Mouse (Mus musculus) urinary bladder, adult 2 months (tissue): ENCODE measurements at regions not wholly inside any gene's neighbourhood (a gene's known extent, or its start where the extent isn't known, plus 50 kb on each side); places are given as distances from the start of the nearest gene placed in this dataset.

Experiments used
- DNase-seq: peaks from one replicate; pipeline ENCODE4 v3.0.0; 2022; ENCODE audit warnings: low spot score

DNA sequence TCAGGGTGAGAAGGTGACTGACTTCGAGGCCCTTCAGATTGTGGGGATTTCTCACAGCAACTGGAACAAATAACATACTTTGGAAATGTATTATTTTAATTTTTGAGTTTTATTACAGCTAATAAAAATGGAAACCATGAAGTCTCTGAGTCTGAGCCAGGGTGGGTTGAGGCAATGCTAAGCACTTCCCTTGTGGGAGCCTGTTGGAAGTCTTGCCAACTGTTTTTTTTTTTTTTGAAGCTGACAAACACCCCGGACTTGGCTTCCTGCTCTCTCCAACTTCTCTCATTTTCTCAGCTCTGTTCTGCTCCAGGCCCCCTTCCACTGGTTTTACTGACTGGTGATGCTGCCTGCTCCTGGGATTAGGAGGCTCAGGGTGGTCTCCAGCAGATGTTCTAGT, 445.4 kb upstream of the Mki67 start:
- no peak for DNase-seq

DNA sequence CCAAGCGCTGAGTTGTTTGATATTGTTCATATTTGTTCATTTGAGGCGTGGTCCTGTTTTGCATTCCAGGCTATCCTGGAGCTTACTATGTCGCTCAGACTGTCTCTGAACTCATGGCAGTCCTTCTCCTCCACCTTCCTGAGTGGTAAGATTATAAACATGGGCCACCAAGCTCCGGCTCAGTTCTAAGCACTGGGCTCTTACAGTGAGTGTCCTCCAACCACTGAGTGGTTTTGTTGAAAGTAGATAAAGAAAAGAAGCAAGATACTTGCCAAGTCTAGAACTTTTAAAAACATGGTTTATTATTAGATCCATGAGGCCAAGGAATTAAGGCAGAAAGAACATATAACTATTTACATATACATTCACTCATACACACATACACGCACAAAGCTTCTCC, 448.7 kb upstream of the Mki67 start:
- no peak for DNase-seq

- no peak for DNase-seq
Measured at GRCm38 (mm10) chr7:136169261-136169660, 453.1 kb upstream of the Mki67 start.

GRCm38 (mm10) chr7:136176373-136176772, 460.2 kb upstream of the Mki67 start:
- DNase-seq, result no peak

DNA sequence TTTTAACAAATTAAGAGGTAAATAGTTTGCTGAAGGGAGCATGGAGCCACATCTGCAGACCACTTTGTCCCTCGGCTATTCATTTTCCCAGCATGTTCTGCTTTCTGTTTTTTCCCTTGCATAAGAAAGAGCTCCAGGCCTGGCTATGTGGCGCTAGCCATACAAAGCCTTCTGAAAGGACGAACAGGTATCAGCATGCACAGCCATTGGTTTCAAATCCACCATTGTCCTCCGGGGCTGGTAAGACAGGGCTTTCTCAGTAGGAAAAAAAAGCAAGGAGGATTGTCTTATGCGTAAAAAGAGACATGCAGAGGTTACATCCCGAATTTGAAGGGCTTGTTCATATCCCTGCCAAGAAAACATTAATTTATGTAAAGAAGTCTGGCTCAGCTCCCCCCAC, 464.8 kb upstream of the Mki67 start:
- no peak for DNase-seq

- DNase-seq, result no peak
Measured at GRCm38 (mm10) chr7:136182101-136182500, 465.9 kb upstream of the Mki67 start.

DNA sequence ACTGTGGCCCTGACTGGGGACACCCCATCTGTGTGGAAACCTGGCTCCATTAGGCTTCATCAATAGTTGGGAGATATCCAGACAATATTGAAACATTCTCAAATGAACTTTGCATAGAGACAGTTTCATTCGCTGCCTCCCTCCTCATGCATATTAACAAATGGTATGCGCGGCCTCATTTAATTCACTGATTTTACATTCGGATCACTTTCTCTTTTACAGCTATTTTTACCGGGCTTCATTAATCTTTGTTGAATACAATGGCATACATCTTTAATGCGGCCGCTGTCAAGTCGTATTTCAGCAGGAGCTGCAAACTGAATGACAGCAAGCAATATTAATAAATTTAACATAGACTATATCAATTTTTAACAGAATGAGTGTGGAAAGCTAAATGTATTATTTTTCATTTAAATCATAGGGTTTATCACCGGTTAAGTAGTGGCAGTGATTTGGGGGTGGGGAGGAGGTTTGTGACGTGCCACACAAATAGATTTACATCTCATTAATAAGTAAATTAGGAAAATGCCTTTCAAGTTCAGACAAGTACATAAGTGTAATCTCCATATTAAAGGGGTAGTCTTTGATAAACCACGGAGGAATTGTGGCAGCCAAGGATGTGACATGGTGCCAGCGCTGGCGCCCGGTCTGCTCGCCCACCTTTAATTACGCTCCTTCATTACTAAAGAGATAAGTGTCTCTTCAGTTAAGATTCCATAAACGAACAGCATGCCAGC, 480.4 kb upstream of the Mki67 start:
- DNase-seq, result no peak

GRCm38 (mm10) chr7:136208879-136209278, 492.7 kb upstream of the Mki67 start:
- no peak for DNase-seq

GRCm38 (mm10) chr7:136209299-136210171, 493.4 kb upstream of the Mki67 start:
- DNase-seq, result no peak

DNA sequence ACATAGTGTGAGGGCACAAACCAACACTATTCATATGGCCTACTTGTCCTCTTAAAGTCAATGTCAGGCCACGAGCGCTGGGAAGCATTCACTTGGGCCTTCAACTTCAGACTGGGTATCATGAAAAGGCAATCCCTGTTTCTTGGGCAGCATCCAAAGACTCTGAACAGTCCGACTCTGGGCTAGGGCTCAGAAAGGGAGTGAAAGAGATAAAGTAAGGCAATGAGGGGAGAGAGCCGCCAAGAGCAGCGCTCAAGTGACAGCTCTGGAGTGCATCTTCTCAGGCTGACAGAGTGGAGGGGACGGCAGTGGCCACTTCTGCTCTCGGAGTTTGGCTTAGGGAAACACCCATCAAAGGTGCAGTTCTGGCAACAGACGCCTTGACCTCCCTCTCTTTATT, 496.3 kb upstream of the Mki67 start:
- no peak for DNase-seq

- no peak for DNase-seq
Measured at GRCm38 (mm10) chr7:136213057-136213961, 497.1 kb upstream of the Mki67 start.

- no peak for DNase-seq
Measured at GRCm38 (mm10) chr7:136213962-136214308, 497.8 kb upstream of the Mki67 start.

DNA sequence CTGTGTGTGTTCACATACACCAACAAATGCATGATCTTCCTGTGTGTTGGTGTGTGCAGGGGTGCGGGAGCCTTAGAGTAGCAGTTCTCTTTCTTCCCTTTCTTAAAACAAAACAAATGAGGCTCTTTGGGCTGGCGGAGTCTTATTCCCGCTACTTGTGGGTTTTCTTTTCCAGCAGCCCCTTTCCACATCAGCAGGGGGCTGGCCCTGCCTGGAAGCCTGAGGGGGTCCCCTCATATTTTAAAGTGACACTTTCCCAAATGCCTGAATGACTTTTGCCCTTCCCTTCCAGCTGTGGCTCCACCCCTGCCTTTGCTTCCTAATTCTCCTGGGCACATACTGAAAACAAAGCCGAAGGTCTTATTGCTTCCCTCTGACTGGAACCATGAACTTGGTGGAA, 498.3 kb upstream of the Mki67 start:
- no peak for DNase-seq

- no peak for DNase-seq
Measured at GRCm38 (mm10) chr7:136216734-136217133, 500.6 kb upstream of the Mki67 start.

DNA sequence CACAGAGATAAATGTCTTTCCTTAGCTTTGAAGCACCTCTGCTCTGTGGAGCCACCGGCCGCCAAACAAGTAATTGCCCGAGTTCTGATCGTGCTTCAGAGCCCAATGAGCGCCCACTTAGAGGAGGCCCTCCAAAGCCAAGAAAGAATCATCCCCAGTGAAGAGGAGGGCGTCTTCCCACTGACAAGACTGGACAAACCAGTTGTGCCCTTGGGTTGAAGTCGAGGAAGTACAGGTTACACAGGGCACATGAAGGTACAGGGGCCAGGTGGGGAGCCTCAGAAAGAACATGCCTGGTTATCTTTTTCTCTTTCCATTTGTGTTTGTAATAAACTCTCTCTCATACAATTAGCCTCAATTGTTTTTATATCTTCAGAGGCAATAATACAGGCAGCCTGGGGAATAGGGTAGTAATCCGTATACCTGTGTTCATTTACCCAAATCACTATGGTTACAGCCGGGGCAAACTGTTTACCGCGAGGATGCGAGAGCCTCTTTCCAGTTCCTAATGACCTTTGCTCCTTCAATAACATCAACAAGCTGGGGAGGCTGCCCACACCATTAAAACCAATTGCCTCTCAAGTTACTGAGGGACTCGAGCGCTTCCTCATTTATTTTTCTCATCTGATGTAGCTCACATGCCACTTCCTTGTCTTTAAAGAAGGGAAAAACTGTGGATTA, 503.5 kb upstream of the Mki67 start:
- no peak for DNase-seq

GRCm38 (mm10) chr7:136220245-136221167, 504.3 kb upstream of the Mki67 start:
- no peak for DNase-seq

GRCm38 (mm10) chr7:136221620-136222019, 505.5 kb upstream of the Mki67 start:
- DNase-seq, result no peak

DNA sequence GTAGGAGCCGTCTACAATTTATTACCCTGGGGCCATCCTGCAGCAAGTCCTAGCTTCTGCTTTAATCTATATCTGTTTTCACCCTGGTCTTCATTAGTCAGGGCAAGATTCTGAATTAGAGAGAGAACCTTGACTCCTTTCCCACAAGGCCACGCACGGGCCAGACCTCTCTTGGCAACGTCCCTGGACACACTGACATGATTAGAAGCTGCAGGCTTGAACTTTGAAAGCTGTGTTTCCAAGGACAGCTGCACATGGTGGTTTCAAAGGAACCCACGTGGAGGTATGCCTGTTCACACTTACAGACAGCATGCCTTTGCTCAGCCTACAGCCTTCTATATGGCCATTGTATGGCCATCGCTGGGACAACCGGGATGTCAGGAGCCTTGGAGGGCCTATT, 509.9 kb upstream of the Mki67 start:
- no peak for DNase-seq

GRCm38 (mm10) chr7:136228331-136228730, 512.2 kb upstream of the Mki67 start:
- no peak for DNase-seq

- no peak for DNase-seq
Measured at GRCm38 (mm10) chr7:136229592-136229991, 513.4 kb upstream of the Mki67 start.

DNA sequence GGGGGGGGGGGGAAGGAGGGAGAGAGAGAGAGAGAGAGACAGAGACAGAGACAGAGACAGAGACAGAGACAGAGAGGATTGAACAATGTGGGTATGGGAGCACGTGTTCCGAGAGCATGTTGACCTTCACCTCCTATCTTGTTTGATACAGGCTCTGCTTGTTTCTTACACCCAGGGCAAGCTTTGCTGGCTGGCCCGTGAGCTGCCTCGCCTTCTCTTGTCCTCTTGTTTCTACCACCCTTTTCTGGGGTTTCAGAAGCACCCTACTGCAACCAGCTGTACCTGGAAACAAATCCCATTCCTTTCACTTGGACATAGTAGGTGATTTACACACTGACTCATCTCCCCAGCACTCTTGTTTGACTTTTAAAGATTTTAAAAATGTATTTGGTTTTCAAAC, 516.0 kb upstream of the Mki67 start:
- no peak for DNase-seq
